Mouse (Mus musculus) heart, postnatal 0 days (tissue): ENCODE data around the gene Oas1d.
"Not testable (repeated sequence)": the region's sequence is repeated elsewhere in the genome, so short reads cannot be mapped to it uniquely, and the experiment has no call there.

Source experiments
- CTCF ChIP-seq: IDR thresholded peaks from 2 replicates; pipeline ENCODE4 v1.5.1; 2016; ENCODE audit warnings: antibody characterized with exemption, control low read depth, low read depth
- EP300 ChIP-seq: IDR thresholded peaks from 2 replicates; pipeline ENCODE4 v1.6.1; 2016; ENCODE audit warnings: antibody characterized with exemption, low read depth

- TF ChIP-seq CTCF, EP300: not testable (repeated sequence)
These were observed 5.0 kb downstream of the Oas1d start for GRCm38 (mm10) chr5:120919156-120919935.
